Mouse (Mus musculus) neural tube, embryonic 14.5 days (tissue): ENCODE results near the gene Morn4. TPM values are rescaled to one million over a fixed set of nuclear protein-coding genes. Genes with fewer than 3 reads are reported as not detected.

Source experiments
- ATAC-seq: fragments of 200-750 bp; cut with Nextera tagmentation; 2 replicates; pipeline ENCODE4 v1.8.0; 2017; ENCODE audit warnings: low read depth, mild to moderate bottlenecking, moderate TSS enrichment, moderate library complexity
- H3K27ac ChIP-seq: fragments of 300-500 bp; sonication (generic); 2 replicates; pipeline ENCODE4 v1.5.1; 2014; ENCODE audit warnings: low read depth, mild to moderate bottlenecking, control low read depth, low read length, moderate library complexity, mixed read lengths
- H3K27me3 ChIP-seq: fragments of 300-500 bp; sonication (generic); 2 replicates; pipeline ENCODE4 v1.6.1; 2014; ENCODE audit warnings: low read length; ENCODE audit not compliant: control insufficient read depth, insufficient read depth
- H3K36me3 ChIP-seq: fragments of 300-500 bp; sonication (generic); 2 replicates; pipeline ENCODE4 v1.6.1; 2014; ENCODE audit warnings: low read length, mixed read lengths; ENCODE audit not compliant: control insufficient read depth, insufficient read depth
- H3K4me1 ChIP-seq: fragments of 300-500 bp; sonication (generic); 2 replicates; pipeline ENCODE4 v1.6.1; 2014; ENCODE audit warnings: low read length; ENCODE audit not compliant: control insufficient read depth, insufficient read depth
- H3K4me2 ChIP-seq: fragments of 300-500 bp; sonication (generic); 2 replicates; pipeline ENCODE4 v1.6.1; 2014; ENCODE audit warnings: mild to moderate bottlenecking, low read depth, low read length, control low read depth
- H3K4me3 ChIP-seq: fragments of 300-500 bp; sonication (generic); 2 replicates; pipeline ENCODE4 v1.5.1; 2014; ENCODE audit warnings: low read depth, low read length, control low read depth, mixed read lengths
- H3K9ac ChIP-seq: fragments of 300-500 bp; sonication (generic); replicated peaks from 2 replicates; pipeline ENCODE4 v1.6.1; 2014; ENCODE audit warnings: low read depth, mild to moderate bottlenecking, control low read depth, low read length, mixed read lengths
- H3K9me3 ChIP-seq: fragments of 300-500 bp; sonication (generic); 2 replicates; pipeline ENCODE4 v1.6.1; 2016; ENCODE audit warnings: low read length; ENCODE audit not compliant: control insufficient read depth
- WGBS: fragments of 180-500 bp; shearing (Covaris S2); extraction: QIAGEN DNeasy Blood & Tissue Kit; methylation state at CpG from one replicate; pipeline ENCODE4 v1.1.7; 2014; 5-methylcytosine and 5-hydroxymethylcytosine counted together
- polyA plus RNA-seq: library from polyadenylated mRNA; unstranded; fragments of >200 nt; fragmentation: Nextera tagmentation; extraction: Ambion mirVana; gene quantifications from 2 replicates; pipeline ENCODE4 v1.2.1, GENCODE M21; 2014

Gene Morn4
- polyA plus RNA-seq, 1 experiment from 2014 or later: 131 TPM

GRCm38 (mm10) chr19:42038310-42038709 lies 47.8 kb downstream of the Morn4 start:
- no peaks in the 10 kb centered on the region for H3K36me3 ChIP-seq
- no peaks in the 10 kb centered on the region for H3K9me3 ChIP-seq
- 92% methylated on average over 12 of the region's 12 CpGs for WGBS
- H3K9ac ChIP-seq: no peak overlapping the region
- no peaks in the 10 kb centered on the region for H3K4me1 ChIP-seq
- no peak for ATAC-seq
- H3K4me2 ChIP-seq: no peak overlapping the region
- no peak overlapping the region for H3K27ac ChIP-seq
- H3K4me3 ChIP-seq: no peak overlapping the region
- H3K27me3 ChIP-seq: no peaks in the 10 kb centered on the region

- Histone ChIP-seq H3K9me3 (no peaks in the 10 kb centered on the region), H3K9ac (no peak overlapping the region), H3K27ac (no peak overlapping the region), H3K4me2 (no peak overlapping the region), H3K27me3 (no peaks in the 10 kb centered on the region), H3K4me1 (no peaks in the 10 kb centered on the region), H3K4me3 (no peak overlapping the region), H3K36me3 (no peaks in the 10 kb centered on the region)
- ATAC-seq: no peak
- WGBS: 85% methylated on average over 11 of the region's 11 CpGs
Measured at GRCm38 (mm10) chr19:42037167-42037702, 48.9 kb downstream of the Morn4 start.

- ATAC-seq: no peak
- H3K27ac ChIP-seq: no peak overlapping the region
- 81% methylated on average over 3 of the region's 3 CpGs for WGBS
- no peaks in the 10 kb centered on the region for H3K27me3 ChIP-seq
- H3K4me3 ChIP-seq: no peak overlapping the region
- H3K9ac ChIP-seq: no peak overlapping the region
- H3K4me2 ChIP-seq: no peak overlapping the region
- H3K4me1 ChIP-seq: no peaks in the 10 kb centered on the region
- H3K36me3 ChIP-seq: no peaks in the 10 kb centered on the region
- H3K9me3 ChIP-seq: no peaks in the 10 kb centered on the region
Measured at GRCm38 (mm10) chr19:42036357-42036756, 49.8 kb downstream of the Morn4 start.

- Histone ChIP-seq H3K9ac (no peak within 1 kb of the TSS), H3K27ac (no peak within 1 kb of the TSS), H3K4me1 (no peaks in the 10 kb centered on the region), H3K27me3 (no peaks in the 10 kb centered on the region), H3K4me3 (no peak within 1 kb of the TSS), H3K36me3 (no peaks in the 10 kb centered on the region), H3K4me2 (no peak within 1 kb of the TSS), H3K9me3 (no peaks in the 10 kb centered on the region)
- peak; percentile 81 for ATAC-seq
- WGBS: 63% methylated on average over 19 of the region's 19 CpGs
Measured at GRCm38 (mm10) chr19:42035456-42036248, 50.5 kb downstream of the Morn4 start, which contains the start of gene Ankrd2. TSS of gene Ankrd2 (plus strand) at chr19:42036000.

GRCm38 (mm10) chr19:42034881-42035455 lies 51.2 kb downstream of the Morn4 start:
- Histone ChIP-seq H3K9me3 (no peaks in the 10 kb centered on the region), H3K4me3 (no peak overlapping the region), H3K27me3 (no peaks in the 10 kb centered on the region), H3K4me2 (no peak overlapping the region), H3K4me1 (no peaks in the 10 kb centered on the region), H3K9ac (no peak overlapping the region), H3K36me3 (no peaks in the 10 kb centered on the region), H3K27ac (no peak overlapping the region)
- WGBS: 56% methylated on average over 11 of the region's 11 CpGs
- ATAC-seq: peak; percentile 52; the same call in 1 of the 2 replicates

- ATAC-seq: no peak
- Histone ChIP-seq H3K27ac (no peak overlapping the region), H3K4me1 (no peaks in the 10 kb centered on the region), H3K36me3 (no peaks in the 10 kb centered on the region), H3K4me3 (no peak overlapping the region), H3K9me3 (no peaks in the 10 kb centered on the region), H3K9ac (no peak overlapping the region), H3K4me2 (no peak overlapping the region), H3K27me3 (no peaks in the 10 kb centered on the region)
- WGBS: 78% methylated on average over 9 of the region's 9 CpGs
Measured at GRCm38 (mm10) chr19:42034146-42034775, 51.9 kb downstream of the Morn4 start.

- Histone ChIP-seq H3K27me3 (no peaks in the 10 kb centered on the region), H3K4me2 (no peak overlapping the region), H3K27ac (no peak overlapping the region), H3K36me3 (no peaks in the 10 kb centered on the region), H3K4me3 (no peak overlapping the region), H3K9ac (no peak overlapping the region), H3K9me3 (no peaks in the 10 kb centered on the region), H3K4me1 (no peaks in the 10 kb centered on the region)
- WGBS: 86% methylated on average over 14 of the region's 14 CpGs
- ATAC-seq: no peak
Measured at GRCm38 (mm10) chr19:42033611-42034010, 52.5 kb downstream of the Morn4 start.

- no peak for ATAC-seq
- H3K4me2 ChIP-seq: no peak overlapping the region
Measured at GRCm38 (mm10) chr19:42031112-42031511, 55.0 kb downstream of the Morn4 start.

GRCm38 (mm10) chr19:42026158-42026557 lies 60.0 kb downstream of the Morn4 start:
- no peaks in the 10 kb centered on the region for H3K36me3 ChIP-seq
- H3K27ac ChIP-seq: no peak overlapping the region
- no peaks in the 10 kb centered on the region for H3K4me1 ChIP-seq
- H3K27me3 ChIP-seq: no peaks in the 10 kb centered on the region
- 12% methylated on average over 5 of the region's 5 CpGs for WGBS
- H3K4me2 ChIP-seq: no peak overlapping the region
- H3K9ac ChIP-seq: no peak overlapping the region
- H3K4me3 ChIP-seq: no peak overlapping the region
- H3K9me3 ChIP-seq: no peaks in the 10 kb centered on the region
- ATAC-seq: peak; percentile 81; the same call in 1 of the 2 replicates

More at GRCm38 (mm10) chr19:42031112-42031511, 55.0 kb downstream of the Morn4 start:
- no peaks in the 10 kb centered on the region for H3K36me3 ChIP-seq
- no peaks in the 10 kb centered on the region for H3K27me3 ChIP-seq
- no peaks in the 10 kb centered on the region for H3K9me3 ChIP-seq
- no peaks in the 10 kb centered on the region for H3K4me1 ChIP-seq
- no peak overlapping the region for H3K9ac ChIP-seq
- no peak overlapping the region for H3K4me3 ChIP-seq
- no peak overlapping the region for H3K27ac ChIP-seq
- 84% methylated on average over 5 of the region's 5 CpGs for WGBS
